Mouse (Mus musculus): Measurements from ENCODE around the gene Dennd1a. TPM values are rescaled to one million over a fixed set of nuclear protein-coding genes. Genes with fewer than 3 reads are reported as not detected.
A peak's percentile ranks its signal among the peaks of the same experiment; 100 is the strongest.

The Dennd1a gene
- 10 to 100 TPM; 21.9 to 25.0 TPM for total RNA-seq (2021)
- long read RNA-seq, experiment 1, full-length matches to known transcripts, result 1 of 9 reads
- long read RNA-seq, experiment 1, partial matches to known transcripts, result 0 of 9 reads
- long read RNA-seq, experiment 1, other reads (novel, unspliced or antisense), result 8 of 9 reads
- long read RNA-seq, experiment 2, partial matches to known transcripts, result 2 of 4 reads
- long read RNA-seq, experiment 2, other reads (novel, unspliced or antisense), result 2 of 4 reads

DNA sequence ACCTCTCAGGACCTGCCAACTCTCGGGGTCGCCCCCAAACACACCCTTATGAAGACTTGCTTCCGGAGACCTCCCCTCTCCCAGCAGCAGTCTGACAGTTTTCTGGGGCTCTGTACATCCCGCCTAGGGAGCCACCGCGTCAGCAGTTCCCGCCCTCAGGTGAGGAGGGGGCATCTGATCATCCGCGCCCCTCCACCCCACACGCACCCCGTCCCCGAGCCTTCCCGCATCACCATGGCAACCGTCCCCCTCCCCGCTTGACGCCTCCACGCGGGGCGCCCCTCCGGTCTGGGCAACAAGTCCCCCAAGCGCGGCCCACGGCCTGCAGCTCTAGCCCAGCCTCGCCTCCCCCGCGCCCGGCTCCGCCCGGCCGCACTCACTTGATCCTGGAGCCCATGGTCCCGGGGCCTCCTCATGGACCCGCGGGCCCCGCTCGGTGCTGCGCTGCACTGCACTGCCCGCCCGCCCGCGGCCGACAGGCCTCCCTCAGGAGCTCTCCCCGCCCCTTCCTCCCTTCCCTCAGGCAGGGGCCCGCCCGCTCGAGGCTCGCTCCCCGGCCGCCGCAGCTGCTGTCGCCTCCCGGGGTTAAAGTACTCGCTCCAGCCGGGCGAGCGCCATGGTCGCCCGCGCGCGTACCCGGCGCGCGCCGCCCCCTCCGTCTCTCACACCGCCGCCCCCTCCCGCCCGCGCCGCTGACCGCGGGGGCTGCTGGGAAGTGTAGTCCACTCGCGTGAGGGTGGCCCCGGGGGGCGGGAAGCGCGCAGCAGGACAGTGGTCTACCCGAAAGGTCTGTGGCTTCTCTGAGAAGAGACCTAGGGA lies at the start of gene Dennd1a:
Gene Dennd1a (minus strand): TSS at position 658 of the 819 bp plus-strand sequence.
- DNase-seq, result peak; percentile 90 to 92
- intact Hi-C loops (cut with DNase I), result loop anchor here (5.0 kb wide), 1 partner anchor 65 kb away; no protein-coding TSS in a partner anchor

DNA sequence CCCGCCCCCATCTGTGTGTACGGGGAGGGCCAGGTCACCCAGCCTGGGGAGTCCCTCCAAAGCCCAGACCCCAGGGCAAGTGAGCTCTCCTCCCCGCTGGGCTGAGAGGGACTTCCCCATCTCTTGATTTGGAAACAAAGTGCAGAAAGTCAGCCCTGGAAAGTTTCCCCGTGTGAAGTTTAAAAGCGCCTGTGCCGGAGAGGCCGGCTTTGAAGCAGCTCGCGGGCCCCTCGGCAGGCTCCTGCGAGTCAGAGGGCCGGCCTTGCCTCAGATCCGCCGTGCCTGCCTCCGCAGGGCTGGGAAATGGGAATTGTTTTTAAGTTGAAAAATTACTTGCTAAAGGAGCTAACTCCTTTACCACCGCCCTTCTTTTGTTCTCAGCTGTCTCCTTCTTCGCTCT lies 49.4 kb upstream of the Dennd1a start:
- DNase-seq, result peak in 1 of 2 experiments; percentile 7
- intact Hi-C loops (cut with DNase I), result no loop called here

DNA sequence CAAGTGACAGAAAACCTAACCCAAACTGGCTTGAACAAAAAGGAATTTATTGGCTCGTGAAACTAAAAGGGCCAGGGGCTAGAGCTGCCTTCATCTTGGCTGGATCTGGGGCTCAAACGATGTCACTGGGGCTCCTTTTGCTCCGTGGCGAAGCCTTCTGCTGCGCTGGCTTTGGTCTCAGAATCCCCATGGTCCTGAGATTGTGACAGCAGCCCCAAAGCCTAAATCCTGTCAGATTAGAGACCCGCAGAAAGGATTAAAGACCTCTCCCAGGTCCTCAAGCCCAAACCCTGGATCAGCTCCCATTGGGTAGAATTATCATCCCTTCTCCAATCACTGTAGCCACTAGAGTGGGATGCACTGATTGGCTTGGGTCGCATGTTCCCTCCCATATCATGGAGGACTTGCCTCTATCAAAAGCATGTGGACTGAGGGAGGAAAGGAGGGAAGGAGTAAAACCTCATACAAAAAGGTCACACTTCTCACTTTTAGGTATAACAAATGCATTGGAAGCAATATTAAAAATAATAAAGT lies 46.5 kb upstream of the Dennd1a start:
- no peak for DNase-seq
- intact Hi-C loops (cut with DNase I), result no loop called here

DNA sequence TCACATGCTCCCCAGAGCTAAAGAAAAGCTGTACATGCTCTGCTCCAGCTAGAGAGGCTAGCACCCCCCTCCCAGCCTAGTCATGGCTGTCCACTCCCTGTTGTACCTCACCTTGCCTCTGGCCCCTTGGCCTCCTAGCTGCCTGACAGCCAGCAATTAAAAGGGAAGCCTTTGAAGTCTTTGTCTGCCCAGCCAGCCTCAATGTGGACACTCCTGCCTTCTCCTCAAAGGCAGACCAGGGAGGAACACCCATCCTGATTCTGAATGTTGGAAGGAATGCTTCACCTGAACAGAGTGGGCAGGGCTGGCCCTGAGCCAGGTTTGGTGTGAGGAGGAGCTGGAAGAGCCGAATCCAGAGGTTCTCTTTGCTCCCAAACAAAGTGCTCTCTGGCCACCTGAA lies 39.5 kb upstream of the Dennd1a start:
- no peak for DNase-seq
- intact Hi-C loops (cut with DNase I), result no loop called here

DNA sequence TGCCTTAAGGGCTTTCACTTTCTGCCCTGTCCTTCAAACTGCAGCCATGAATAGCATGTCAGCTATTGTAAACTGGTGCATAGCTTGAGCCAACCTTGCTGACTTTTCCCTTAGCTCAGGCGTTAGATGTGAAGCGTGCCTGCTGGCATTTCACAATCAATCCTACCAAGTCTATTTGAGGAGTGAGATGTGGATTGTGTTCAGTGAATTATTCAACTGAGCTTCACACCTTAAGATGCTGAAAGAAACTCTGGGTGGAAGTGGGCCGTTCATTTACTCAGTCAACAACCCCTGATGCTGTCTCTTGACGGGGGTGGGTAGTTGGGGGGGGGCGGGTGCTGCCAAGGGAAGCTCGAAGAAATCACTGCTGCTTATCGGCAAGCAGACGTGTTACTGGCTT lies 36.2 kb upstream of the Dennd1a start:
- intact Hi-C loops (cut with DNase I), result no loop called here
- DNase-seq, result no peak

DNA sequence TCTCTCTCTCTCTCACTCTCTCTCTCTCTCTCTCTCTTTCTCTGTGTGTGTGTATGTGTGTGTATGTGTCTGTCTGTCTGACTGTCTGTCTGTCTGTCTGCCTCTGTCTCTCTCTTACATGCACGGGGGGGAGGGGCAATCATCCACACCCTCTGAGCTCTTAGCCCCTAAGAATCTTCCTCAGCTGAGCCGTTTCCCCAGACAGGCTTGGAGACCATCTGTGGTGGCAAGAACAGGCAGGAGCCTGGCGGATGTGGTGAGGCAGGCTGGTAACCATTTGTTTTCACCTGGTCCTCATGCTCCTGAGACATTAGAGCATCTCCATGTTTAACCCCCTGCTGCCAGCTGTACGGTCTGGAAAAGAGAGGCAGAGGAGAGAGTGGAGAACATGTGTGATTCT lies 33.7 kb upstream of the Dennd1a start:
- intact Hi-C loops (cut with DNase I), result no loop called here

DNA sequence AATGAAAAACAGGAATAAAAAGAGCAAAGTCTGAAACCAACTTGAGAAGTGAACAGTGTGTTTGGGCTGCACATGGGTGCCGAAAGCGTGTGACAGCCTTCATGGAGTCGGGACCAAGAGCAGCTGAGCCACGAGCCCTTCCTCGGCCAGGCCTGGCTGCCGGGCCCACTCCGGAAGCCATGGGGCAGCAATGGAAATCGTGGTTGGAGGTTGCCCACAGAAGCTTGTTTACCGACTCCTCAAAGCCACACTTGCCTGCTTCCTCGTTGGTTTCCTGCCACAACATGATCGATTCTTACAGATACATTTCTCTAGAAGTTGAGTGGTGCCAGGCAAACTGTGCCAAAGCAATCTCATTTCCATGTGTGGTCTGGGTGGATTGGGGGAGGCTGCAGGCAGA lies 31.9 kb upstream of the Dennd1a start:
- DNase-seq, result no peak
- intact Hi-C loops (cut with DNase I), result no loop called here

More for the DNA sequence above, 33.7 kb upstream of the Dennd1a start:
- no peak for DNase-seq

DNA sequence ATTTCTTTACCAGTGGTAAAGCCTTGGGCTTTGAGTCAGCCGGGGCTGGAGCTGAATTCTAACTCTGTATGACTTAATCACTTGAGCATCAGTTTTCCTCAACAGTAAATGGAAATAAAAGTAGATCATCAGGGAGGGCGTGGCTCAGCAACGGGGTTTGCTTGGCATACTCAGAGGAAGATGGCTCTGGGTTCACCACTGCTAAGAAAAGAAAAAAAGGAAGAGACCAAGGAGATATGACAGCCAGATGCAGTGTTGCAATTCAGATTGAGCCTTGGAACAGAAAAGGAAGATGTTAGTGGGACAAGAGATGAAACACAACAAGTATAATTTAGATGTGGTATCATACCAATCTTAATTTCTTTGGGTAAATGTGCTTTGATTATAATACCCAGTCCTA lies 26.2 kb upstream of the Dennd1a start:
- intact Hi-C loops (cut with DNase I), result no loop called here
- DNase-seq, result no peak

DNA sequence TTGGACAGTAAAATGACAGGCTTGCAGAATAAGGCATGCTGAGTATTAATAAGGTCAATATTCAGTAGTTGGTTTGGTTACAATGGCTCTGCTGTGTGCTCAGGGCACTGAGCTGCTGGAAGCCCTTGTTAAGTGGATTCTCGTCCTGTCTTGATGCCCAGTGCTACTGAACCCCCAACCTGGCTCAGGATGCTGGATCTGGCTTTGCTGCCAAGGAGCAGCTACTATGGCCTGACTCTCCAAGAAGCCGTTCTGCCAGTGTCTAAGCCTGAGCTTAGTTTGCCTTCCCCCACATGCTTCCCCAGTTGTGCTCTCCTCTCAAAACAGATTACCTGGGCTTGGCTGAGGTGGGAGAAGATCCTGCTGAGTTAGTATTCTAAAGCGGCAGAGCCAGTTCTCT lies 25.7 kb upstream of the Dennd1a start:
- intact Hi-C loops (cut with DNase I), result no loop called here
- no peak for DNase-seq

DNA sequence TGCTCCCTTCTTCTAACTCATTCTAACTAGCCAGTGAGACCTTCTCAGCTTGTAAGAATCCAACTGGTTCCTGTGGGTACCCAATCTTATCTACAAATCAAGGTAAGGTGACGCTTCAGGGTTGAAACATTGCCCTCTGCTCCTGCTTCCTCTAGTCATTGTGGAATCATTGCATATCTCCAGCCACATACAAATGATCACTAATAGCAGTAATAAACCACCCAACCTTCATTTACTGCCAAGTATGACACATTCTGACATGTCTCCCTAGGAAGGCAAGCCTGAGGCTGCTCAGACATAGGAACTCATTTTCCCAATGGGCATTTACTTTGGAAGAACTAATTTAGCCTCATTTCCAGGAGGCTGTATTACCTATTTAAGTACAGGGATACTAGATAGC lies 18.0 kb upstream of the Dennd1a start:
- intact Hi-C loops (cut with DNase I), result no loop called here
- DNase-seq, result no peak

DNA sequence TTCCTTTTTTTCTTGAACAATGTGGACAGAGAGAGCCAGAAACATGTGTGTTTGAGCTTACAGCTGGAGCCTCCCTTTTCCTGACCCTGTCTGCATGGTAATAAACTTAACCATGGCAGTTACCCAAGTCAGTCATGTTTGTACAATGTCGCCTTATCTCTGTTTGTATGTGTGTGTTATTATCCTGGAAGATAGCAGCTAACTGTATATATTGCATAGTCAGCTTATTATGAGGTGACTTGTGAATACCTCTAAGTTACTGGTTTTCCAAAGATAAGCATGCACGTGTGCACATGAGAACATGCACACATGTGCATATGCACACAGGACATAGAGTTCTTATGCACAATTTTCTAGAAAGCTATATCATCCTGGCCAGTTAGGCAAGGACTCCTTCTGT lies 13.8 kb upstream of the Dennd1a start:
- intact Hi-C loops (cut with DNase I), result no loop called here
- DNase-seq, result no peak

DNA sequence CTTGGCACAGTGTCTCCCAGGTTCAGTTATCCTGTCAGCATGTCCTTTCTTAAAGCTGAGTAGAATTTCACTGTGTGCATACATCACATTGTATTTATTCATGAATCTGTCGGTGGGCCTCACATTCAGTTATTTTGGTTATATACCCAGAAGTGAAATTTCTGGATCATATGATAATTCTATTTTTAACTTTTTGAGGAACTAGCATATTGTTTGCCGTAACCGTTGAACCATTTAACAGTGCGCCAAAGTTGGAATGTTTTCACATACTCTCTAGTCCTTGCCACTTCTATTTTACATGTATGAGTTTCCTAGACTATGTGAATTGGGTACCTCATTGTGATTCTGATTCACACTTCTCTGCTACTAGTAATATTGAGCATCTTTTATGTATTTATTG lies 8.7 kb upstream of the Dennd1a start:
- intact Hi-C loops (cut with DNase I), result no loop called here
- DNase-seq, result no peak

DNA sequence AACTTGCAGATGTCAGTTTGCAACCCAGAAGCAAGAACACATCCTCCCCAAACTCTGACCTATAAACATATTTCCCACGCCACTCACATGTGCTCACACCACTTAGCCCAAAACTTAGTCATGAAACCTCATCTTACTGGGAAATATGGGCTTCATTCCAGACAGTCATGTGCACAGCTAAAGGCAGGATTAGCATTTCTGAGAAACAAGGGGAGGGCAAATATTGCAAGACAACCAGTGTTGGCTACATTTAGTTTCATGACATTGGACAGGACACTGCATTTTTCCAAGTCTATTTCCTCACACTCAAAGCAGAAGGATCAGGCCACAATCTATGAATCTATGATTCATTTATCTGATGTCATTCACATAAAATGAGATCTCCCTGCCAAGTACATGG lies 4.3 kb upstream of the Dennd1a start:
- no peak for DNase-seq
- intact Hi-C loops (cut with DNase I), result no loop called here

DNA sequence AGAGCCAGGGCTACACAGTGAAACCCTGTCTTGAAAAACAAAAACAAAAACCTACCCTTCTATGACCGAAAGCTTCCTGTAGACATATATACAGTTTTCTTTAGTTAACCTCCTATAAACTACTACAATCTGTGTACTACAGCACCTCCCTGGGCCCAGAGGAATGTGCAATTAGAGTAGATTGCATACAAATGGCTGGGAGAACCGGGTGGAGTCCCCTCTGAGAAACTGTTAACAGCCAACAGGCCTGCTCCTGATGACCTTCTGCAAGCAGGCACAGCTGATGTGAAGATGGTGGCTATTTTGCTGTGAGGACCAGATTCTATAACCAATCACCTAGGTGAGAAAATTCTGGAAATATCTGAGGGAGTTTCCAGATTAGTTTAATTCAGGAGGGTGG lies 1.0 kb upstream of the Dennd1a start:
- intact Hi-C loops (cut with DNase I), result loop anchor here (5.0 kb wide), 1 partner anchor 64 kb away; no protein-coding TSS in a partner anchor
- DNase-seq, result no peak

DNA sequence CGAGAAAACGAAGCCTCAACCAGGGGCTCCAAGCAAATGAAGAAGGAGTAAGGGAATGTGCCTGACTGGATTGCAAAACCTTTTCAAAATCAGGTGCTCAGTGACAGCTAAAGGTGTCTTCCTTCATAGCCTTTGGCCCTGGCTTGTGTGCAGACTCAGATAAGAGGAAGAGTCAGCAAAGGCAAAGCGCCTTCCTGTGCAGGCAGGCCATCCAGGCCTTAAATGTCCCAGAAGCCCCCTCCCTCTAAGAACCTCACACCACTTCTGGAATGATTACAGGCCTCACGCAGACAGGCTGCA lies 807 bp downstream of the Dennd1a start:
- intact Hi-C loops (cut with DNase I), result loop anchor here (5.0 kb wide), 1 partner anchor 66 kb away; no protein-coding TSS in a partner anchor
- no peak for DNase-seq

DNA sequence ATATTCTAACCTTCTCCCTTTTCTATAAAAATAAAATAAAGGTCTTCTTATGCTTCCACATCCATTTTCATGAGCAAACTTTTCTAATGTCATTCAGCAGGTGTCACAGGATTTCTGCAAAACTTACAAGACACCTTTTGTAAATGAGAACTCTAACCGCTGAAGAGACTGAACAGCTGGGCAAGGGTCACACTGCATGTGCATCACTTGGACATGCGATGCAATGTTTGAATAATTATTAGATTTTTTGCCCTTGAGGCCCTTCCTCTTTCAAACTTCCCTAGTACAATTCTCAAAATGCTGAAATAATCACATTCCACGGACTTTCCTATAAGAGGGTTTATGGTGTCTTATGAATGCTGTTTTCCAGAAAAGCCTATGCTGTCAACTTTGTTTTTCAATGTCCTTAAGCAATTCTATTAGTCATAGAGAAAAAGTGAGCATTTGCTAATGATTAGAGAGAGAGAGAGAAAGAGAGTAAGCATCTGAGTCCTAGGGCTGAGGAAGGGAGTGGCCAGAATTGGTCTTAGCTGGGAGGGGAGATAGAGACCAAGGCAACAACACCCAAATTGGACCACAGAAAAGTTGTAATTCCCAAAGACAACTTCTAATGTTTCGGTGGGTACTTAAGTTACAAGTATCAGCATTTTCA lies 1.3 kb downstream of the Dennd1a start:
- intact Hi-C loops (cut with DNase I), result loop anchor here (5.0 kb wide), 1 partner anchor 66 kb away; no protein-coding TSS in a partner anchor

DNA sequence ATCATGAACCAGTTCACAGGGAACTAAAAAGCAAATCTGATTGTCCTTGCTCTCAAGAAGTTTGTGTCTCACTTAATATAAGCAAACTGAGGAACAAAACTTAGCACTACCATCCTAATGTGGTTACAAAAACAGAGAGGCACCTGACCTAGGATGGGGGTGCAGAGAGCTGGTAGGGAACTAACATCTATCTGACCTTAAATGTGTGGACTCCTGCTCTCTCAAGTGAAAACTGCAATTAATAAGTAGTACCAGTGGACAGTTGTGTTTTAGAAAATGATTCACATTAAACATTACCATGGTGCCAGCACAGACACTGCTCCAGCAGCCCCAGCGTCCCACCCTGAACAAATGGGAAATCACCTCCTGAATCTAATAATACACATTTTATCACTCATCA lies 3.2 kb downstream of the Dennd1a start:
- DNase-seq, result no peak
- intact Hi-C loops (cut with DNase I), result no loop called here

More for the DNA sequence above, 1.3 kb downstream of the Dennd1a start:
- DNase-seq, result no peak

DNA sequence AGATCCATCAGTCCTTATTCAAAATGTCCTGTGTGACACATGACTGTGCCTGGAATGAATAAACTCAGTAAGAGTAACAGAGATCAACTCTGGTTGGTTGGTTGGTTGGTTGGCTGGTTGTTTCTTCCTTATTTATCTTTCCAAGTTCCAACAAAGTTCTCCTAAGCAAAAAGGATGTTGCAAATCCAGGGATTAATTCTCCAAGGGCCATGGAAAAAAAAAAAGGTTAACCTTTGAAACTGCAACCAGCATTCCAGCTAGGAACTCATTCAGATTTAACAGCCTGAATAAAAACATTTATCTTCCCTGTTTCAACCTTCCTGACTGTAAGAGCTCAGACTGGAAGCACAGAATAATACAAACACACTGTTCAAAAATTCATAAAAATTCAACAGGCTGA lies 6.8 kb downstream of the Dennd1a start:
- DNase-seq, result no peak
- intact Hi-C loops (cut with DNase I), result no loop called here

DNA sequence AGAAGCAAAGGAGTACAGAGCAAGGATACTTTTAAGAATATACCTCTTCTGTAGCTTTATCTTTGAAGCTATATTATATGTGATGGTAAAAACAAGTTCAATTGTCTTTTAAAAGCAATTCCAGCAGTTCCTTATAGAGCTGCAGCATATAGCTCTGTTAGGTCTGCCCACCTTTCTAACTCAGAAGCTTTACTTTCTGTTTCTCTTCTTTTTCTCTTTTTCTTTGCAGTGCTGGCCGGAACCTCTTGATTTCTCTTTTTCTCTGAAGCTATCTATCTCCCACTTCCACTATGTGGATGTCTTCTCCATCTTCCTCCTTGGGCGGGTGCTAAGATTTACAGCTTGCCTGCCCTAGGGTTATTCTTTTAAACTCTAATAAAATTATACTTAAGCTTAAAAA lies 12.2 kb downstream of the Dennd1a start:
- intact Hi-C loops (cut with DNase I), result no loop called here
- DNase-seq, result no peak

DNA sequence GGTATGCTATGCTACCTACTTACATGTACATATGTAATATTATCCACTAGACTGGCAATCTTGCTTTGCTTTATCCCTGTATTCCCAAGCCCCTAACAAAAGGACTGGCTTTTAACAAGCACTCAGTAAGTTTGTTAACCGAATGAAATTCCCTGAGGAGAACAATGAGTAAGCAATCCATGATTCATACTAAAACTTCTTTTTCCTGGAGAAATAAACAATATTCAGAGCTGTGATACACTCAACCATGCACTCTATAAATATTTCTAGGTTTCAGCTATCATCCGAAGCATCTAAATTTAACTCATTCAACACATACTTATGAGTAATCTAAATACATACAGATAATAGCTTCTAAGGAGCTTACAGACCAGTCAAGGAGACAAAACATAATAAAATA lies 23.5 kb downstream of the Dennd1a start:
- no peak for DNase-seq
- intact Hi-C loops (cut with DNase I), result no loop called here

DNA sequence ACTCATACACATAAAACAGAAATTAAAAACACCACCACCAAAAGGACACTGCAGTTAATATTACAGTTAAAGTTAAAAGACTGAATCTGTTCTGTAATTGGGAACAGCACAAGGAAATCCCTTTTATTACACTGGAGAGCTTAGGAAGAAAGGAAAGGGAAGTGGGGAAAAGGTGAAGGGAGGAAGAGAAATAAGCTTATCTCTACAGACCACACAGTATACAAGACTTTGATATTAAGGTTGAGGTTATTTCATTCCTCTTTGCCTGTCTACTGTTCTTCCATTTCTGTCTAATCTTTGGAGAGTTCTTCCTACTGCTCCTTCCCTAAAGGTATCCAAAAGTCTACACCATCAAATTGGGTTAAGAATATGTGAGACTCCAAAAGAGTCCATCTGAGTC lies 28.1 kb downstream of the Dennd1a start:
- intact Hi-C loops (cut with DNase I), result no loop called here
- no peak for DNase-seq

Measured in heart, postnatal 14 days (tissue).